Mouse (Mus musculus): ENCODE measurements at regions not wholly inside any gene's neighbourhood (a gene's known extent, or its start where the extent isn't known, plus 50 kb on each side); places are given as distances from the start of the nearest gene placed in this dataset.

DNA sequence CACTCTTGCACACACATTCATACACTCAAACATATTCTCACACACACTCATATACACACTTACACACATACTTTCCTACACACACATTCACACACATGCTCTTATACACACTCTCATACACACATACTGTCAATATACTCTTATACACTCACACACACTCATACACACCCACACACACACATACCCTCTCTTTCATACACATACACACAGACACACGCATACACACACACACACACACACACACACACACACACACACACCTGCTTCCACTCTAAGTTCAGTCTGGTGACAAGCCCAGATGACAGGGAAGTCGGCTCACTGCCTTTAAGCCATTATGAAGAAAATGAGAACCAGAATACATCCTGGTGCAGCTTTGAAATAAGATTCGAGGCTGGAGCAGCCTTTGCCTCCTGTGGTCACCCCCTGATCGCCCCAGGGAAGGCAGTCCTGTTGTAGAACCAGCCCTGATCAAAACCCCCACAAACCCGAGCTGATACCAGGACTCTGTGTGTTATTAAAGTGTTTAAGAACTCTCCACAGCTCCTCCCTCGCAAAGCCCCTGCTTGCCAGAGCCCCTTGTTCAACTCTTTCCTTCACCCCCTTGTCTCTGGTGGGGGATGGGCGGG, 230.3 kb downstream of the Tle3 start:
- Histone ChIP-seq H3K36me3 (ENCODE audit: control insufficient read depth, insufficient read depth, low read length) (no peaks in the 10 kb centered on the region), H3K9ac (ENCODE audit: low read depth, low read length, severe bottlenecking) (peak overlapping the region; percentile 21; the same call in 1 of the 2 replicates), H3K27me3 (ENCODE audit: control insufficient read depth, insufficient read depth, low read length) (no peaks in the 10 kb centered on the region), H3K27ac (replicated peaks; ENCODE audit: low read depth, low read length) (no peak overlapping the region; the same call in 1 of the 2 replicates), H3K4me3 (replicated peaks; ENCODE audit: low read length) (no peak overlapping the region), H3K9me3 (ENCODE audit: control insufficient read depth, low read length) (no peaks in the 10 kb centered on the region), H3K4me2 (replicated peaks; ENCODE audit: low read depth, low read length, severe bottlenecking) (0 out of 2 replicates have a peak overlapping the region, but pooled peaks have one; percentile 7), H3K4me1 (ENCODE audit: control insufficient read depth, insufficient read depth, low read length) (peaks cover 40% of the 10 kb centered on the region)
- WGBS: 20% methylated on average over 7 of the region's 7 CpGs
- no peak for TF ChIP-seq POLR2A (IDR thresholded peaks at IDR 0.05; ENCODE audit: borderline replicate concordance, extremely low read depth, insufficient read depth, insufficient read length)
- ATAC-seq (ENCODE audit: low FRiP score, low read depth): peak; percentile 25
- peak; percentile 40 for DNase-seq (ENCODE audit: low spot score)

DNA sequence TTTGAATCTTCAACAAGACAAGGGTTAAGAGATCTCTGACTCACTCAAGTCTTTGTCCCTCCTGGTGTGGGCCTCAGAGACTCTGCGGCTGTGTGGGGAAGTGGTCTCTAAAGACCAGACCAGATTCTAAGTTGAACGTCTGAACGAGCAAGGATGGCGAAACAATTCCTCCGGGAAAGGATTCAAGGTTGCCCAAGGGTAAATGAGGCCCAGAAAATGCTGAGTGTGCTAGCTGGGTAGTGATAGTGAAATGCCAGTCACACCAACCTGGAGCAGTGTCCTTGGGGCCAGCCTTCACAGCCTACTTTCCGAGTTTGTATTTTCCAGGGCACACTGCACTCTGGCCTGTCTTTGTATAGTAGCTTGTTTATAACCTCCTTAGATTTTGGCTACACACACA, 229.7 kb downstream of the Tle3 start:
- H3K36me3 ChIP-seq (ENCODE audit: control insufficient read depth, insufficient read depth, low read length): no peaks in the 10 kb centered on the region
- DNase-seq (ENCODE audit: low spot score): no peak
- ATAC-seq (ENCODE audit: low FRiP score, low read depth): no peak
- 63% methylated on average over 6 of the region's 6 CpGs for WGBS
- H3K9ac ChIP-seq (ENCODE audit: low read depth, low read length, severe bottlenecking): no peak overlapping the region
- H3K4me2 ChIP-seq (replicated peaks; ENCODE audit: low read depth, low read length, severe bottlenecking): no peak overlapping the region
- H3K4me1 ChIP-seq (ENCODE audit: control insufficient read depth, insufficient read depth, low read length): peaks cover 46% of the 10 kb centered on the region
- TF ChIP-seq POLR2A (IDR thresholded peaks at IDR 0.05; ENCODE audit: borderline replicate concordance, extremely low read depth, insufficient read depth, insufficient read length): no peak
- no peak overlapping the region for H3K4me3 ChIP-seq (replicated peaks; ENCODE audit: low read length)
- no peak overlapping the region for H3K27ac ChIP-seq (replicated peaks; ENCODE audit: low read depth, low read length)
- H3K9me3 ChIP-seq (ENCODE audit: control insufficient read depth, low read length): no peaks in the 10 kb centered on the region
- no peaks in the 10 kb centered on the region for H3K27me3 ChIP-seq (ENCODE audit: control insufficient read depth, insufficient read depth, low read length)

DNA sequence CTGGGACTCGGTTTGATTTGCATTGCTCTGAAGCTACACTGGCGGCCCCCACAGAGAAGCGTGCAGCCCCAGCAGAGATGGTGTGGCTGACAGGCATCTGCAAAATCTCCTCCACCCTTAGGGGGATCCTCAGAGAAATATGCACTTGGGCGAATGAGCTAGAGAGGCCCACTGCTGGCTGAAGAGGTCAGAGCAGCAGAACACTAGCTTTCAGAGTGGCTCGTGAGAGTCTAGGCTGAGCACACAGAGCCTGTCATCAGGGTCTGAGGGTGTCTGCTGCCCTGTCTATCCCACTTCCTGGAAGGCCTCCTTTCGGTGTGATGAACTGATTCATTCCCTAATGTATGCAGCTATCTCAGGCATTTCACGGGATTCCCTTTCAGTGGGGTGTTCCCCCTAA, 225.1 kb downstream of the Tle3 start:
- no peaks in the 10 kb centered on the region for H3K36me3 ChIP-seq (ENCODE audit: control insufficient read depth, insufficient read depth, low read length)
- no peaks in the 10 kb centered on the region for H3K9me3 ChIP-seq (ENCODE audit: control insufficient read depth, low read length)
- TF ChIP-seq POLR2A (IDR thresholded peaks at IDR 0.05; ENCODE audit: borderline replicate concordance, extremely low read depth, insufficient read depth, insufficient read length): no peak
- peaks cover 20% of the 10 kb centered on the region for H3K4me1 ChIP-seq (ENCODE audit: control insufficient read depth, insufficient read depth, low read length)
- H3K4me3 ChIP-seq (replicated peaks; ENCODE audit: low read length): no peak overlapping the region
- H3K27ac ChIP-seq (replicated peaks; ENCODE audit: low read depth, low read length): no peak overlapping the region
- no peak for DNase-seq (ENCODE audit: low spot score)
- 25% methylated on average over 7 of the region's 7 CpGs for WGBS
- no peak overlapping the region for H3K9ac ChIP-seq (ENCODE audit: low read depth, low read length, severe bottlenecking)
- no peaks in the 10 kb centered on the region for H3K27me3 ChIP-seq (ENCODE audit: control insufficient read depth, insufficient read depth, low read length)
- ATAC-seq (ENCODE audit: low FRiP score, low read depth): no peak
- H3K4me2 ChIP-seq (replicated peaks; ENCODE audit: low read depth, low read length, severe bottlenecking): no peak overlapping the region

DNA sequence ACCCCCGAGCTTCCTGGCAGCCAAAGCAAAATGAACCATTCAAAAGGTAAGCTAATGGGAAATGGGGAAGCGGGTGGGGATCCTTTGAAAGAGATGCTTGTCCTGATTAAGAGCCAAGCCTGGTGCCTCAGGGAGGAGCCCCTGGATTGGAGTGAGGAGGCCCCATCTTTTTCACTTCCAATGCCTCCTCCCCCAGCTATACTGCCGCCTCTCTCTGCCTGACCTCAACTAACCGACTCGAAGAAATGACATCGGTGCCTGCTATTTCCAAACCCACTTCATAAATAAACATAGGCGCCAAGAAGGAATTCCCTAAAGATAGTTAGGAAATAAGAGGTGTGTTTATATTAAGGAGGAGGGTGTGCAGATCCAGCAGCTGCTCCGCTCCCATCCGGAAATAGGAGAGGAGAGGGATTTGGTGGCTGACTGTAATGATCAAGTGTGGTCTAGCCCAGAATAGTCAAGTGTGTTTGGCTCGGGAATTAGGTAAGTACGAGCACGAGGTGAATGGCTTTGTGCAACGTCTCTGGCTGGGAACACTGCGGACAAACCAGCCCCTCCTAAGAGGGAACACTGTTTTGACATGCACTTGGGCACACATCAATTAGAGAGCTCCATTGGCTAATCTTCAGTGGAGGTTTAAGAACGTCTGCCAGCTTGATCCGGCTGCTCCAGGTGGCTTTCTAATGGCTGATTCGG, 224.4 kb downstream of the Tle3 start:
- no peak for TF ChIP-seq POLR2A (IDR thresholded peaks at IDR 0.05; ENCODE audit: borderline replicate concordance, extremely low read depth, insufficient read depth, insufficient read length)
- no peaks in the 10 kb centered on the region for H3K36me3 ChIP-seq (ENCODE audit: control insufficient read depth, insufficient read depth, low read length)
- H3K4me1 ChIP-seq (ENCODE audit: control insufficient read depth, insufficient read depth, low read length): peaks cover 18% of the 10 kb centered on the region
- H3K27me3 ChIP-seq (ENCODE audit: control insufficient read depth, insufficient read depth, low read length): no peaks in the 10 kb centered on the region
- WGBS: 34% methylated on average over 17 of the region's 17 CpGs
- no peak overlapping the region for H3K9ac ChIP-seq (ENCODE audit: low read depth, low read length, severe bottlenecking)
- no peak overlapping the region for H3K4me3 ChIP-seq (replicated peaks; ENCODE audit: low read length)
- DNase-seq (ENCODE audit: low spot score) (no peak), ATAC-seq (ENCODE audit: low FRiP score, low read depth) (peak; percentile 70)
- no peak overlapping the region for H3K27ac ChIP-seq (replicated peaks; ENCODE audit: low read depth, low read length)
- no peaks in the 10 kb centered on the region for H3K9me3 ChIP-seq (ENCODE audit: control insufficient read depth, low read length)
- no peak overlapping the region for H3K4me2 ChIP-seq (replicated peaks; ENCODE audit: low read depth, low read length, severe bottlenecking)

DNA sequence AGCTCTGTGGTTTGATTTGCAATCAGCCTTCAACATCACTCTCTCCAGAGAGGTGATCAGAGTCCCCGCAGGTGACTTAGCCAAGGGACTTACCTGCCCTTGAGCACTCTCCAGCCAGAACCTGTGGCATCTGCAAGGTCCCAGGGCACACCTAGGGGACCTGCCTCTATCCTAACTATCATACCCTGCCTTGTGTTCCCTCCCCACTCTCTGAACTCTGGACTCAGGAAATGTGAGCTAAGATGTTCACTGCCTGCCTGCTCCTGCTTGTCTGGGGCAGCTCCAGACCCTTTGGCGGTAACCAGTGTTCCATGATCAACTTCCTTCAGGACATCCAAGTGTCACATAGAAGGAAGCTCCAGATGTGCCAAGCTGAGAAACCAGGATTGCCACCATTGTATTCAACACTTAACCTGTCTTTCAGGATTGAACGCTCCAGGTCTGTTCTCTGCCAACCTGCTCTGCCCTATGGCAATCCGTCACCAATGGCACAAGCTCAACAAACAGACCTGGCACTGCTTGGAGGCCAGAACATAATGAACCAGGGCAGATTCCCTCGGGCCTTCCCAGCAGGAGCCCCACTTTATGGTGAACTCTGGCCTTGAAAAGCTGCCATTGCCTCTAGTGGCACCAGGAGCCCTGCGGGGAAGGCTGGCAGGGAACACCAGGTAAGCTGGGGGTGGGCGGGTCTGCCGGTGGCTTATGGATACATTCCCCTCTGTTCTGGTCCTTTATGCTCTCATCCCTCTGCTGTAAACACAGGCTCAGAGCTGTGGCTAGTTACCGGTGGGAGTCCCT, 223.2 kb downstream of the Tle3 start:
- no peaks in the 10 kb centered on the region for H3K27me3 ChIP-seq (ENCODE audit: control insufficient read depth, insufficient read depth, low read length)
- DNase-seq (ENCODE audit: low spot score): no peak
- 59% methylated on average over 9 of the region's 9 CpGs for WGBS
- H3K36me3 ChIP-seq (ENCODE audit: control insufficient read depth, insufficient read depth, low read length): no peaks in the 10 kb centered on the region
- ATAC-seq (ENCODE audit: low FRiP score, low read depth): no peak
- H3K4me1 ChIP-seq (ENCODE audit: control insufficient read depth, insufficient read depth, low read length): peaks cover 18% of the 10 kb centered on the region
- no peaks in the 10 kb centered on the region for H3K9me3 ChIP-seq (ENCODE audit: control insufficient read depth, low read length)
- no peak overlapping the region for H3K27ac ChIP-seq (replicated peaks; ENCODE audit: low read depth, low read length)
- no peak overlapping the region for H3K4me2 ChIP-seq (replicated peaks; ENCODE audit: low read depth, low read length, severe bottlenecking)
- TF ChIP-seq POLR2A (IDR thresholded peaks at IDR 0.05; ENCODE audit: borderline replicate concordance, extremely low read depth, insufficient read depth, insufficient read length): no peak
- no peak overlapping the region for H3K9ac ChIP-seq (ENCODE audit: low read depth, low read length, severe bottlenecking)
- no peak overlapping the region for H3K4me3 ChIP-seq (replicated peaks; ENCODE audit: low read length)

Measured in limb, embryonic 14.5 days (tissue).